Mouse (Mus musculus): ENCODE measurements around the gene Tagap. TPM values are rescaled to one million over a fixed set of nuclear protein-coding genes. Genes with fewer than 3 reads are reported as not detected.
"Not testable (repeated sequence)": the region's sequence is repeated elsewhere in the genome, so short reads cannot be mapped to it uniquely, and the experiment has no call there.

The Tagap gene
- polyA plus RNA-seq, 1 experiment from 2014 or later = 0.53 TPM

DNA sequence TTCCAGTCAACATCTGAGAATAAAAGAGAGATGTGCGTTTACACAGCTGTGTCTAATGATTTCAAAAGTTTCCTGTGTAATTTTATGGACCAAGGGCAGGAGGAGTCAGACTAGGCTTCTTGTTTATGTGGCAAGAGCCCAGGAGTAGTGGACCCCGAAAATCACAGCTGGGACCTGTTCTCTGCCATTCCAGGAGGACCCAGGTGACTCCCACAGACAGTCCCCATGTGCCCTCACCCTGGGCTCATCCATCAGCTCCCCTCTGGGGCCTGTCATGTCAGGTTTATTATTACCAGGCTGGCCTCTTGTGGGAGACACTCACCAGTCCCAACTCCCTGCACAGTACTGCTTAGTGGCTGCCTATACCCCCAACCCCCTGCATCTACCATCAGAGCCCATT, 6.6 kb upstream of the Tagap start:
- Histone ChIP-seq H3K27ac (ENCODE audit: low read depth, low read length) (no peak overlapping the region), H3K4me2 (no peak overlapping the region), H3K9ac (ENCODE audit: low read depth, low read length) (no peak overlapping the region), H3K4me1 (replicated peaks; ENCODE audit: control insufficient read depth, insufficient read depth, low read length) (no peaks in the 10 kb centered on the region), H3K4me3 (ENCODE audit: low read depth, low read length) (no peak overlapping the region), H3K9me3 (ENCODE audit: control insufficient read depth, low read length) (no peaks in the 10 kb centered on the region), H3K36me3 (ENCODE audit: control insufficient read depth, insufficient read depth, low read length) (no peaks in the 10 kb centered on the region), H3K27me3 (replicated peaks; ENCODE audit: control insufficient read depth, insufficient read depth, low read length) (no peaks in the 10 kb centered on the region)
- DNase-seq (ENCODE audit: low spot score) (no peak), ATAC-seq (replicated peaks; ENCODE audit: low FRiP score) (no peak)
- WGBS = 78% methylated on average over 2 of the region's 2 CpGs

DNA sequence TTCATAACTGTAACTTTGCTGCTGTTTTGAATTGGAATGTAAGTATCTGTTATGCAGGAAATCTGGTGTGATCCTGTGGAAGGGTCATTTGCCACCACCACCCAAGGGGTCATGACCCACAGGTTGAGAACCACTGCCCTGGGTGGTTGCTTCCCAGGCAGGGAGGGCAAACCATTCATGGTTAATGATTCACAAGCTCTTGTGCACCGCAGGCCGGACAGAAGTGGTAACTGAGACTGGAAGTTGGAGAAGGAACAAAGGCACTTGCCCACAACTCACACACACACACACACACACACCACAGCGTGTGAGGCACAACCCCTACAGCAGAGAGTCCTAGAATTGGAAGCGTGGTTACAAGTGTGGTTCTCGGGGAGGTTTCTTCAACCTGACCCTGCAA, 3.2 kb upstream of the Tagap start:
- H3K9ac ChIP-seq (ENCODE audit: low read depth, low read length) = no peak overlapping the region
- H3K4me1 ChIP-seq (replicated peaks; ENCODE audit: control insufficient read depth, insufficient read depth, low read length) = no peaks in the 10 kb centered on the region; the same call in 1 of the 2 replicates
- no peak overlapping the region for H3K27ac ChIP-seq (ENCODE audit: low read depth, low read length)
- H3K36me3 ChIP-seq (ENCODE audit: control insufficient read depth, insufficient read depth, low read length) = no peaks in the 10 kb centered on the region
- H3K4me2 ChIP-seq = no peak overlapping the region
- no peaks in the 10 kb centered on the region for H3K9me3 ChIP-seq (ENCODE audit: control insufficient read depth, low read length)
- DNase-seq (ENCODE audit: low spot score) (no peak), ATAC-seq (replicated peaks; ENCODE audit: low FRiP score) (0 out of 2 replicates have a peak, but pooled peaks have one; percentile 43)
- H3K4me3 ChIP-seq (ENCODE audit: low read depth, low read length) = no peak overlapping the region
- H3K27me3 ChIP-seq (replicated peaks; ENCODE audit: control insufficient read depth, insufficient read depth, low read length) = no peaks in the 10 kb centered on the region
- WGBS = 76% methylated on average over 5 of the region's 5 CpGs

DNA sequence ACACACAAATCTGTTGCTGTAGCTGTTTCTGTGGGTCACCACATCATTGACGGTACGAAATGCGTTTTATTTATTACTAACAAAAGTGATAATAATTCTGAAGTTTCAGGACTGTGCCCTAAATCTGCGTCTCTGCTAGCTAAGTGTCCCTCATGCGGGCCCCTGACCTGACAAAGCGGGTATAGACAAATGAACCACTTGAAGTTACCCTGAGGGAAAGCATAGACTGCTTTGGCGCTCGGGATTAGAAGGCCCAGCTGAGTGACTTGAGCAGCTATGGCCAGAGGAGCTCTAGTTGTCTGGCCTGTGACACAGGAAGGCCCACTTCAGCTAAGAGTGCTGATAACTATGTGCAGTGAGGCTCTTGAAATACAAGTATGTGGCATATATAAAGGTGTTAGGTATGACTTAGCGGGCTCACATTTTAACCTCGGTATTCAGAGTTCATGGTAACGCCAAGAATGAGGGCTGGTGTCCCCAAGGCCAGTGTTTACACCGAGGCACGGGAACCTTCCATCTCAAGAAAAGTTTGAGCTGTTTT, 1.5 kb upstream of the Tagap start:
- Histone ChIP-seq H3K36me3 (ENCODE audit: control insufficient read depth, insufficient read depth, low read length) (no peaks in the 10 kb centered on the region), H3K4me3 (ENCODE audit: low read depth, low read length) (no peak overlapping the region), H3K4me1 (replicated peaks; ENCODE audit: control insufficient read depth, insufficient read depth, low read length) (no peaks in the 10 kb centered on the region; the same call in 1 of the 2 replicates), H3K9me3 (ENCODE audit: control insufficient read depth, low read length) (no peaks in the 10 kb centered on the region), H3K9ac (ENCODE audit: low read depth, low read length) (no peak overlapping the region), H3K4me2 (no peak overlapping the region), H3K27me3 (replicated peaks; ENCODE audit: control insufficient read depth, insufficient read depth, low read length) (no peaks in the 10 kb centered on the region), H3K27ac (ENCODE audit: low read depth, low read length) (no peak overlapping the region)
- ATAC-seq (replicated peaks; ENCODE audit: low FRiP score) (no peak), DNase-seq (ENCODE audit: low spot score) (no peak)
- 90% methylated on average over 13 of the region's 13 CpGs for WGBS

DNA sequence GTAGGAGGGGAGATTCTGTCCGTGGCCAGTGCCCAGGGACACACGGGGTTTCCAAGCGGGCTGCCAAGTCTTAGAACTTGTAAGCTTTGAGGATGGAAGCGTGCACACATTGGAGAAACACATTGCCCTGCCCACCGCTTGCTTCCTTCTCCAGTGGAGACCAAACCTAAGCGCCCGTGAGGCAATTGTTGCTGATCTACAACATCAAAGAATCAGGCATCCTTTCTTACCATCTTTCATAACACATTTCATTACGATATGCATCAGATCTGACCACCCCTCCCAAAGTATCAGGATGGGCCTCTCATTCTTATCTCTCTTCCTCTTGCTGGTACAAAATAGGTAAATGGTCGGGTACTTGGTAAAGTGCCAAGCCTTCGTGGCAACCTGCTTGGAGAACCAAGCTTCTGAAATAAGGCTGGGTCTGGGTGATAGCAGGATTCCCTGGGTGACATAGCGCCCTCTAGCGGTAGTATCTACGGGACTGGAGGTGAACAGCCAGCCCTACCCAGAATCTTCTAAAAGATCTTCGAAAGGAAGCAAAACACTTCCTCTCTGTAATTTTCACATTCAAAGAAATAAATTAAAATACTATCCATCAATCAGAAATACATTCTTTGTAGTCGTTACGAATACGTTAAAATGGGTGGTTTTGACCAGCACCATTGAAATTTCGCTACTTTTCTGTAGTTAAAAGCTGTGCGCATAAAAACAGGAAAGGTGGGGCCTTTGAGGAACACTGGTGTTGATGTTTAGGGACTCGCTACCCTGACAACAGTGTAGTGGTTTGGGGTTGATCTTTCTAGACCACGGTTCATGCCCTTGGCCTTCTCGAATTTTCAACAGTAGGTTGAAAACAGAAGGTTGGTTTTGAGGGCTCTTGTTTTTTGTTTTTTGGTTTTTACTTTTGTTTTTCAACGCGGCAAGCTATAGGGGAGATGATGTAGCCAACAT, 2.1 kb downstream of the Tagap start:
- Histone ChIP-seq H3K36me3 (ENCODE audit: control insufficient read depth, insufficient read depth, low read length) (no peaks in the 10 kb centered on the region), H3K9me3 (ENCODE audit: control insufficient read depth, low read length) (no peaks in the 10 kb centered on the region), H3K9ac (ENCODE audit: low read depth, low read length) (no peak overlapping the region), H3K4me1 (replicated peaks; ENCODE audit: control insufficient read depth, insufficient read depth, low read length) (no peaks in the 10 kb centered on the region; the same call in 1 of the 2 replicates), H3K4me3 (ENCODE audit: low read depth, low read length) (no peak overlapping the region), H3K4me2 (no peak overlapping the region), H3K27ac (ENCODE audit: low read depth, low read length) (no peak overlapping the region), H3K27me3 (replicated peaks; ENCODE audit: control insufficient read depth, insufficient read depth, low read length) (no peaks in the 10 kb centered on the region)
- WGBS = 64% methylated on average over 24 of the region's 24 CpGs
- ATAC-seq (replicated peaks; ENCODE audit: low FRiP score) (no peak), DNase-seq (ENCODE audit: low spot score) (peak; percentile 54)

DNA sequence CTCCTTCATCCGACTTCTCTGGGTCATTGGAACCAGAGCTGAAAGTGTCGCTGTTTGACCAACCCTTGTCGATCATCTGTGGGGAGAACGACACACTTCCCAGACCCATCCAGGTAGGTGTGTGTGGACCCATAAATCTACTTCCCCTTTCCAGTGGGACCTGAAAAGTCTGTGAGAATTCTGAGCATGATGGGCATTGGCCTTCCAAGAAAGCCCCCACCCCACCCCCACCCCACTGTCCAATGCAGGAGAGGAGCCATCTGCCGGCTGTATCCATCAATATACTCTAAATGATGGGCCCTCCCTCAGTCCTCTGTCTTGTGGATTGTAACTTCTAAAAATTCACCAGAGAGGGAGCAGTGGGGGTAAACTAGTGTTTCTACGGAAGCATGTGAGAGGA, 2.9 kb downstream of the Tagap start:
- WGBS = 80% methylated on average over 6 of the region's 6 CpGs
- Histone ChIP-seq H3K9me3 (ENCODE audit: control insufficient read depth, low read length) (no peaks in the 10 kb centered on the region), H3K4me2 (no peak overlapping the region), H3K27ac (ENCODE audit: low read depth, low read length) (no peak overlapping the region), H3K4me3 (ENCODE audit: low read depth, low read length) (no peak overlapping the region), H3K36me3 (ENCODE audit: control insufficient read depth, insufficient read depth, low read length) (no peaks in the 10 kb centered on the region), H3K4me1 (replicated peaks; ENCODE audit: control insufficient read depth, insufficient read depth, low read length) (no peaks in the 10 kb centered on the region; the same call in 1 of the 2 replicates), H3K9ac (ENCODE audit: low read depth, low read length) (no peak overlapping the region), H3K27me3 (replicated peaks; ENCODE audit: control insufficient read depth, insufficient read depth, low read length) (no peaks in the 10 kb centered on the region)
- DNase-seq (ENCODE audit: low spot score) (no peak), ATAC-seq (replicated peaks; ENCODE audit: low FRiP score) (no peak)

DNA sequence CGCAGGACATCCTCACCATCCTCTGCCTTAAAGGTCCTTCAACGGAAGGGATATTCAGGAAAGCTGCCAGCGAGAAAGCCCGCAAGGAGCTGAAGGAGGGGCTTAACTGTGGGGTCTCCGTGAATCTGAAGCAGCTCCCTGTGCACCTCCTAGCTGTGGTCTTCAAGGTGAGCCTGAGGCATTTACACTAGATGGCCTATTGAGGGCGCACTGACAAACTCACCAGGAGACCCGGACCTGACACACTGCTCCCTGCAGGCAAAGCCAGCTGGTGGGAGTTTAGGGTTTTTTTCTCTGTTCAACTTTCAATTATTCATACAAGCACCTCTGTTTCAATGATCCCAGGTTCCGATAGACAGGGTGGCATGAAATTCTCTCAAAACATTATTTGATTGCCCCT, 3.5 kb downstream of the Tagap start:
- DNase-seq (ENCODE audit: low spot score) (no peak), ATAC-seq (replicated peaks; ENCODE audit: low FRiP score) (no peak)
- H3K36me3 ChIP-seq (ENCODE audit: control insufficient read depth, insufficient read depth, low read length) = no peaks in the 10 kb centered on the region
- H3K9ac ChIP-seq (ENCODE audit: low read depth, low read length) = no peak overlapping the region
- H3K27ac ChIP-seq (ENCODE audit: low read depth, low read length) = no peak overlapping the region
- H3K4me1 ChIP-seq (replicated peaks; ENCODE audit: control insufficient read depth, insufficient read depth, low read length) = no peaks in the 10 kb centered on the region; the same call in 1 of the 2 replicates
- no peaks in the 10 kb centered on the region for H3K9me3 ChIP-seq (ENCODE audit: control insufficient read depth, low read length)
- H3K4me2 ChIP-seq = no peak overlapping the region
- no peak overlapping the region for H3K4me3 ChIP-seq (ENCODE audit: low read depth, low read length)
- 35% methylated on average over 8 of the region's 8 CpGs for WGBS
- H3K27me3 ChIP-seq (replicated peaks; ENCODE audit: control insufficient read depth, insufficient read depth, low read length) = no peaks in the 10 kb centered on the region

DNA sequence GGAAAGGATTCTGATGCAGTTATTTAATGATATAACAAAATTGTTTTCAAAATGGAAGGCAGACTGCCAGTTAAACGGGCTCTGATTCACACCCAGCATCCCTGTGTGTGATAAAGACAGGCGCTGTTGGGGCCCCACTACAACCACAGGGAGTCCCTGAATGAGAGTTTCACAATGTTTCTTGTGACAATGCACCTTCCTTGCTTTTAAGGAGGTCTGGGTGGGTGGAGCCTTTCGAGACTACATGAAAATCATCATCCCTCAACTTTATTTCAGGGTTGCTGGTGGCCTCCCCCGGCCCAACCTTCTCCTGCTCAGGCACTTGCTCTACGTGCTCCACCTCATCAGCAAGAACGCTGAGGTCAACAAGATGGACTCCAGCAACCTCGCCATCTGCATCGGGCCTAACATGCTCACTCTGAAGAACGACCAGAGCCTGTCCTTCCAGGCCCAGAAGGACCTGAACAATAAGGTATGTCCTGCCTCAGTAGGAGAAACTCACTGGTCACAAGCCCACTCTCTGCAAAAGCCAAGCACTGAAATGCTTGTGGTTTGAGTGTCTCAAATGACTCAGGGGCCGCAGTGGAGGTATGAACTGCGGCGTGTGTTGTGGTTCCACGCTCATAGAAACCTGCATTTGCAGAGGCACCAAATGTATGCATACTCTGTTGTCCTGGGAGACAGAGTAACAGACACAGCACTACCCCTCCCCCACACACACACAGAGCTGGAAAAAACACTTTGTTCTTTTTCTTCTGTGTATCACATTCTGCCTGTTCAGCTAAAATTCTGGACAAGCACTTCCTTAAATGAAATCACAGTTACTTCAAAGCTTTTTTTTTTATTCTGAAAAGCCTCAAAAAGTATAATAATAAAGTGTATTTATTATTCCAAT, 5.5 kb downstream of the Tagap start:
- no peak overlapping the region for H3K9ac ChIP-seq (ENCODE audit: low read depth, low read length)
- no peaks in the 10 kb centered on the region for H3K4me1 ChIP-seq (replicated peaks; ENCODE audit: control insufficient read depth, insufficient read depth, low read length)
- no peak overlapping the region for H3K27ac ChIP-seq (ENCODE audit: low read depth, low read length)
- no peak overlapping the region for H3K4me2 ChIP-seq
- no peaks in the 10 kb centered on the region for H3K27me3 ChIP-seq (replicated peaks; ENCODE audit: control insufficient read depth, insufficient read depth, low read length)
- no peak overlapping the region for H3K4me3 ChIP-seq (ENCODE audit: low read depth, low read length)
- DNase-seq (ENCODE audit: low spot score) (no peak), ATAC-seq (replicated peaks; ENCODE audit: low FRiP score) (no peak)
- no peaks in the 10 kb centered on the region for H3K9me3 ChIP-seq (ENCODE audit: control insufficient read depth, low read length)
- WGBS = 75% methylated on average over 13 of the region's 13 CpGs
- H3K36me3 ChIP-seq (ENCODE audit: control insufficient read depth, insufficient read depth, low read length) = no peaks in the 10 kb centered on the region

DNA sequence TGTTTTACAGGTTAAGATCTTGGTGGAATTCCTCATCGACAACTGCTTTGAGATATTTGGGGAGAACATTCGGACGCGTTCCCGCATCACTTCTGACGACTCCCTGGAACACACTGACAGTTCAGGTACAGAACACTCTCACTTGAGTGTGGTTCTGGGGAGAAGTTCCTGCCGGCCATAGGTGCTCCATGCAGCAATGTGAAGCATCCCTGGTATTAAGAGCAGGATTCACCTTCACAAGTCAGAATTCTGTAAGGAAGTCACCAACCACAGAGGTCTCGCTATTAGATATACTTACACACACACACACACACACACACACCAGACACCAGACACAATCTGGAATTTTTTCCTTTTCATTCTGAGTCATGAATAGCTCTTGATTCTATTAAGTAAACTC, 6.3 kb downstream of the Tagap start:
- 79% methylated on average over 2 of the region's 8 CpGs for WGBS
- not testable (repeated sequence) for H3K4me3 ChIP-seq (ENCODE audit: low read depth, low read length); H3K36me3 ChIP-seq (ENCODE audit: control insufficient read depth, insufficient read depth, low read length); H3K9ac ChIP-seq (ENCODE audit: low read depth, low read length); H3K4me1 ChIP-seq (replicated peaks; ENCODE audit: control insufficient read depth, insufficient read depth, low read length); H3K9me3 ChIP-seq (ENCODE audit: control insufficient read depth, low read length); H3K27ac ChIP-seq (ENCODE audit: low read depth, low read length); DNase-seq (ENCODE audit: low spot score); H3K27me3 ChIP-seq (replicated peaks; ENCODE audit: control insufficient read depth, insufficient read depth, low read length); ATAC-seq (replicated peaks; ENCODE audit: low FRiP score); H3K4me2 ChIP-seq
